Mouse (Mus musculus): ENCODE measurements around the gene Gm14410.
"Not testable (repeated sequence)": the region's sequence is repeated elsewhere in the genome, so short reads cannot be mapped to it uniquely, and the experiment has no call there.

Gm14410 gene

DNA sequence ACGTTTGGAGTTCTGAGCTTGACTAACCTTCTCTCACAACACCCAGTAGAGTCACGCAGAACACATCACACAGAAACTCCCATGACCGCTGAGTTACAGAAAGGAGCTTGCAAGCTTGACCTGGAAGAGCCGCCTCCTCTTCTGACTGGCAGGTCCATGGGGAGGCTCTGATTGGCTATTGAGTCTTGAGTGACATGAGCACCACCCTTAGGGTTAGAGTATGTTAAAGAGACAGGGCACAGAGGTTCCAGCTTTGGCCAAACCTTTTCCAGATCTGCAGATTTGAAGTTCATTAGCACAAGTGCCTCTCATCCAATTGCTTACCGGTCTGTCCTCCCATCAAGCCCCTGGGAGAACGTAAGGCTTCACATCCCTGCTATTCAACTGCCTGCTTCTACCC is at the start of gene Gm14410:
Gm14410 (minus strand) TSS at position 81 of the 400 bp plus-strand sequence.
- DNase-seq: peak; percentile 80

DNA sequence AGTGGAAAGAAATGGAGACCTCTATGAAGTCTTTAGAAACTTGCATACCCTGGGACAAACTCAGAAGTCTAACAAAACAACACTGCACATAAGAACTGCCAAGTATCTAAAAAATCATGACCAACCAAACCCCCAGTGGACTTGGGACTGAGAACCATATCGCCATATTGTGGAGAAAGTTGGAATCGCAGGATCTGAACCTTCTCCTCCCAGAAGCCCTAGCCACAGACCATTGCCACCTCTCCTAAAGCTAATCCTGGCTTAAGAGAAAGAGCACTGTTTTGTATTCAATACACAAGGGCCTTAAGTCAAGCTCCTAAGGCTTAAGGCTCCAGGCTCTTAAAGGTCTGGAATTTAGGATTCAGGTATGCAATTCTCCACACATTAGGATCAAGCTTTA is 41.2 kb upstream of the Gm14410 start:
- not testable (repeated sequence) for DNase-seq

DNA sequence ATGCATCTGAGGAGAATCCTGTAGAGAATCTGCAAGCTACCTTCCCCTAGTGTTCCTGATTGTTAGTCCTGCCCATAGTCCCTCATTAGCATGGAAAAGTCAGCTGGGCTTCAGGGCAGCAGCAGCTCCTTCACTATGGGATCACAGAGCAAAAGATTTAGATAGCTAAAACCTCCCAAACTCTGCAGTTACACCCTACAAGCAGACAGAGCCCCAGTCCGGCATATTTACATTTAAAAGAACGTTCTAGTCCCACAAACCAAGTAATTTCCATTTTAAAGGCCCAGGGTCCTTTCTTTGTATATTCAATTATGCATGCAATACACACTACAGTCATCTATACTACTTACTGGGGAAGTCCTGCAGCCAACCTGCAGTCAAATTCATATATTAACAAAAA is 24.2 kb upstream of the Gm14410 start:
- DNase-seq: not testable (repeated sequence)

DNA sequence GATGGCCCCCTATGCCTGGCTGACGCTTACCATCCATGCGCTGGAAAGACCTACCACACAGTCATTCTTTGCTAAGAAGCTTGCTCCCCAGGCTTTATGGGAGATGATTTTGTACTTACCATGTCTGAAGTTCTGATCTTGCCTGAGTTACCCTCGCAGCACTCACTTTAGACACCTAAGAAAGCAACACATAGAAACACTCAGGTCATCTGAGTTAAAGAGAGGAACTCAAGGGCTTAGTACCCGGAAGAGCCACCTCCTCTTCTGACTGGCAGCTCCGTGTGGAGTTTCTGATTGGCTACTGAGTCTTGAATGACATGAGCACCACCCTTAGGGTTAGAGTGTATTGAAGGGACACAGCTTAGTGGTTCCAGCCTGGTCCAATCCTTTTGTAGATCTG is 33.5 kb downstream of the Gm14410 start:
- DNase-seq: not testable (repeated sequence)
